Mouse (Mus musculus) stomach, embryonic 16.5 days (tissue): ENCODE data around the gene Gpr62. TPM values are rescaled to one million over a fixed set of nuclear protein-coding genes. Genes with fewer than 3 reads are reported as not detected.

ENCODE experiments used
- ATAC-seq: fragments of 200-750 bp; cut with Nextera tagmentation; 2 replicates; pipeline ENCODE4 v1.8.0; 2017; ENCODE audit warnings: moderate number of reproducible peaks, moderate TSS enrichment; ENCODE audit not compliant: insufficient read depth, low FRiP score
- H3K27ac ChIP-seq: fragments of 300-500 bp; sonication (generic); 2 replicates; pipeline ENCODE4 v1.5.1; 2014; ENCODE audit warnings: low read length
- H3K27me3 ChIP-seq: fragments of 300-500 bp; sonication (generic); 2 replicates; pipeline ENCODE4 v1.6.1; 2014; ENCODE audit warnings: low read length, control low read depth, mixed read lengths; ENCODE audit not compliant: control insufficient read depth, insufficient read depth
- H3K36me3 ChIP-seq: fragments of 300-500 bp; sonication (generic); 2 replicates; pipeline ENCODE4 v1.6.1; 2014; ENCODE audit warnings: low read length; ENCODE audit not compliant: control insufficient read depth, insufficient read depth
- H3K4me1 ChIP-seq: fragments of 300-500 bp; sonication (generic); 2 replicates; pipeline ENCODE4 v1.6.1; 2014; ENCODE audit warnings: low read length, control low read depth, mixed read lengths; ENCODE audit not compliant: control insufficient read depth, insufficient read depth
- H3K4me2 ChIP-seq: fragments of 300-500 bp; sonication (generic); 2 replicates; pipeline ENCODE4 v1.6.1; 2014; ENCODE audit warnings: low read depth, low read length, mixed read lengths
- H3K4me3 ChIP-seq: fragments of 300-500 bp; sonication (generic); replicated peaks from 2 replicates; pipeline ENCODE4 v1.5.1; 2014; ENCODE audit warnings: mild to moderate bottlenecking, low read length
- H3K9ac ChIP-seq: fragments of 300-500 bp; sonication (generic); 2 replicates; pipeline ENCODE4 v1.6.1; 2014; ENCODE audit warnings: low read length
- H3K9me3 ChIP-seq: fragments of 300-500 bp; sonication (generic); replicated peaks from 2 replicates; pipeline ENCODE4 v1.6.1; 2016; ENCODE audit warnings: low read length, control low read depth; ENCODE audit not compliant: control insufficient read depth
- WGBS: fragments of 180-500 bp; shearing (Covaris S2); extraction: QIAGEN DNeasy Blood & Tissue Kit; methylation state at CpG from one replicate; pipeline ENCODE4 v1.1.7; 2014; 5-methylcytosine and 5-hydroxymethylcytosine counted together
- polyA plus RNA-seq: library from polyadenylated mRNA; unstranded; fragments of >200 nt; fragmentation: Nextera tagmentation; extraction: Ambion mirVana; gene quantifications from 2 replicates; pipeline ENCODE4 v1.2.1, GENCODE M21; 2015

Gene Gpr62
- polyA plus RNA-seq, 1 experiment from 2014 or later = 0.26 TPM

- Histone ChIP-seq H3K9me3 (no peaks in the 10 kb centered on the region), H3K9ac (no peak overlapping the region), H3K4me3 (no peak overlapping the region), H3K4me1 (peaks cover 7% of the 10 kb centered on the region; the same call in 1 of the 2 replicates), H3K27ac (no peak overlapping the region), H3K36me3 (peaks cover 14% of the 10 kb centered on the region), H3K27me3 (no peaks in the 10 kb centered on the region; the same call in 1 of the 2 replicates), H3K4me2 (no peak overlapping the region)
- 95% methylated on average over 12 of the region's 12 CpGs for WGBS
- no peak for ATAC-seq
Measured at GRCm38 (mm10) chr9:106462430-106462800, 3.3 kb downstream of the Gpr62 start.

GRCm38 (mm10) chr9:106461641-106462429 lies 3.9 kb downstream of the Gpr62 start:
- peaks cover 14% of the 10 kb centered on the region for H3K36me3 ChIP-seq
- H3K9ac ChIP-seq = no peak overlapping the region
- H3K27me3 ChIP-seq = no peaks in the 10 kb centered on the region; the same call in 1 of the 2 replicates
- no peak for ATAC-seq
- peaks cover 9% of the 10 kb centered on the region for H3K4me1 ChIP-seq
- no peak overlapping the region for H3K4me3 ChIP-seq
- no peak overlapping the region for H3K27ac ChIP-seq
- H3K4me2 ChIP-seq = no peak overlapping the region
- H3K9me3 ChIP-seq = no peaks in the 10 kb centered on the region
- WGBS = 81% methylated on average over 16 of the region's 16 CpGs

- no peak overlapping the region for H3K27ac ChIP-seq
- WGBS = 89% methylated on average over 9 of the region's 9 CpGs
Measured at GRCm38 (mm10) chr9:106461026-106461415, 4.7 kb downstream of the Gpr62 start.

DNA sequence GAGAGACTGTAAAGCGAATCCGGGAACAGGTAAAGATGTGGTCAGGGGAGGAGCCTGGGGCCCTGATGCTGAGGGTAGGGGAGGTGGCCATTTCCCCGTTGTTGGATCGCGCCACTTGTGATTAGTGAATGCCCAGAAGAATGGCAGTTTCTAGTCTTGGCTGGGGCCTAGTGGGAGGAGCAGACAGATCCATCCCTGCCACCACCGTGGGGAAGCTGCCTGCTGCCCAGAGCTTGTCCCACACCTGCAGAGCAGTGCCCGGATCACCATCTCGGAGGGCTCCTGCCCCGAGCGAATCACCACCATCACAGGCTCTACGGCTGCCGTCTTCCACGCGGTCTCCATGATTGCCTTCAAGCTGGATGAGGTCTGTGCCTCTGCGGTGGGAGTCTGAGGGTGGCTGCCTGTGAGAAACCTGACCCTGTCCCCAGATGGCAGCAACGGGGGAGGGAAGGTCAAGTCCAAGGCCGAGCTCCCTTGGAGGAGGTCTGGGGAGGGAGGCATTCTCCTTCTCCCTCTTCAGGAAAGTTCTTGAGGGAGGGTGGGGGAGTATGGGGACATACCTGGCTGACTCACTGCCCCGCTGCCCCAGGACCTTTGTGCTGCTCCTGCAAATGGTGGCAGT lies 5.2 kb downstream of the Gpr62 start:
- Histone ChIP-seq H3K27ac (no peak overlapping the region), H3K9ac (no peak overlapping the region)

More at GRCm38 (mm10) chr9:106461026-106461415, 4.7 kb downstream of the Gpr62 start:
- Histone ChIP-seq H3K36me3 (peaks cover 14% of the 10 kb centered on the region), H3K4me3 (no peak overlapping the region), H3K9me3 (no peaks in the 10 kb centered on the region), H3K4me2 (no peak overlapping the region), H3K4me1 (peaks cover 18% of the 10 kb centered on the region), H3K9ac (no peak overlapping the region), H3K27me3 (no peaks in the 10 kb centered on the region; the same call in 1 of the 2 replicates)
- no peak for ATAC-seq

GRCm38 (mm10) chr9:106459946-106460345 lies 5.8 kb downstream of the Gpr62 start:
- Histone ChIP-seq H3K27ac (no peak overlapping the region), H3K4me1 (peaks cover 26% of the 10 kb centered on the region)
- WGBS = 74% methylated on average over 15 of the region's 15 CpGs

More for the DNA sequence above, 5.2 kb downstream of the Gpr62 start:
- no peak overlapping the region for H3K4me3 ChIP-seq
- WGBS = 75% methylated on average over 18 of the region's 18 CpGs
- H3K9me3 ChIP-seq = no peaks in the 10 kb centered on the region
- H3K36me3 ChIP-seq = peaks cover 14% of the 10 kb centered on the region
- no peak overlapping the region for H3K4me2 ChIP-seq
- ATAC-seq = no peak
- no peaks in the 10 kb centered on the region; the same call in 1 of the 2 replicates for H3K27me3 ChIP-seq
- peaks cover 22% of the 10 kb centered on the region for H3K4me1 ChIP-seq

GRCm38 (mm10) chr9:106457920-106458319 lies 7.8 kb downstream of the Gpr62 start:
- ATAC-seq = no peak
- H3K4me1 ChIP-seq = peaks cover 32% of the 10 kb centered on the region

More at GRCm38 (mm10) chr9:106459946-106460345, 5.8 kb downstream of the Gpr62 start:
- no peak for ATAC-seq
- Histone ChIP-seq H3K9me3 (no peaks in the 10 kb centered on the region), H3K27me3 (no peaks in the 10 kb centered on the region; the same call in 1 of the 2 replicates), H3K9ac (no peak overlapping the region), H3K36me3 (peaks cover 14% of the 10 kb centered on the region), H3K4me2 (no peak overlapping the region), H3K4me3 (no peak overlapping the region)

GRCm38 (mm10) chr9:106457163-106457559 lies 8.6 kb downstream of the Gpr62 start:
- Histone ChIP-seq H3K4me2 (peak overlapping the region; percentile 67; the same call in 1 of the 2 replicates), H3K27ac (peak overlapping the region; percentile 23; the same call in 1 of the 2 replicates), H3K9me3 (no peaks in the 10 kb centered on the region), H3K4me3 (no peak overlapping the region), H3K36me3 (peaks cover 9% of the 10 kb centered on the region), H3K27me3 (no peaks in the 10 kb centered on the region), H3K9ac (peak overlapping the region; percentile 52; the same call in 1 of the 2 replicates), H3K4me1 (peaks cover 36% of the 10 kb centered on the region)
- WGBS = 54% methylated on average over 9 of the region's 9 CpGs
- ATAC-seq = no peak

More at GRCm38 (mm10) chr9:106457920-106458319, 7.8 kb downstream of the Gpr62 start:
- peaks cover 14% of the 10 kb centered on the region for H3K36me3 ChIP-seq
- no peak overlapping the region for H3K4me3 ChIP-seq
- H3K27me3 ChIP-seq = no peaks in the 10 kb centered on the region
- no peaks in the 10 kb centered on the region for H3K9me3 ChIP-seq
- WGBS = 78% methylated on average over 5 of the region's 5 CpGs
- no peak overlapping the region; the same call in 1 of the 2 replicates for H3K9ac ChIP-seq
- H3K27ac ChIP-seq = no peak overlapping the region
- no peak overlapping the region for H3K4me2 ChIP-seq

- H3K36me3 ChIP-seq = peaks cover 8% of the 10 kb centered on the region; the same call in 1 of the 2 replicates
- no peak for ATAC-seq
- 38% methylated on average over 15 of the region's 15 CpGs for WGBS
- peaks cover 36% of the 10 kb centered on the region for H3K4me1 ChIP-seq
- no peaks in the 10 kb centered on the region for H3K27me3 ChIP-seq
- H3K27ac ChIP-seq = peak overlapping the region; percentile 23; the same call in 1 of the 2 replicates
- peak overlapping the region; percentile 67; the same call in 1 of the 2 replicates for H3K4me2 ChIP-seq
- H3K4me3 ChIP-seq = no peak overlapping the region
- peak overlapping the region; percentile 52; the same call in 1 of the 2 replicates for H3K9ac ChIP-seq
- no peaks in the 10 kb centered on the region for H3K9me3 ChIP-seq
Measured at GRCm38 (mm10) chr9:106456325-106457162, 9.2 kb downstream of the Gpr62 start.
